Mouse (Mus musculus) CH12.LX (cell line): ENCODE results near the gene Cyb561. TPM values are rescaled to one million over a fixed set of nuclear protein-coding genes. Genes with fewer than 3 reads are reported as not detected.
A peak's percentile ranks its signal among the peaks of the same experiment; 100 is the strongest.

Experiments used
- DNase-seq: peaks from one replicate; pipeline ENCODE4 v3.0.0-alpha.2; 2013; ENCODE audit errors: extremely low read depth
- H3K27ac ChIP-seq: 2 replicates; pipeline ENCODE4 v1.5.1; 2012; ENCODE audit warnings: low read depth, mild to moderate bottlenecking, control low read depth, moderate library complexity; ENCODE audit not compliant: insufficient read depth
- H3K27me3 ChIP-seq: replicated peaks from 2 replicates; pipeline ENCODE3; 2012; ENCODE audit warnings: inconsistent platforms
- H3K36me3 ChIP-seq, 2 experiments: replicated peaks in 1 of 2; 2 replicates each; pipeline versions ENCODE3 to v1.6.1; 2012; ENCODE audit warnings: inconsistent platforms in 1 of 2, low read length in 1 of 2, mild to moderate bottlenecking in 1 of 2, mixed read lengths in 1 of 2, moderate library complexity in 1 of 2; ENCODE audit not compliant: control insufficient read depth in 1 of 2, insufficient read depth in 1 of 2
- H3K4me1 ChIP-seq, 2 experiments: 2 replicates each; pipeline ENCODE4 v1.6.1; 2012; ENCODE audit warnings: inconsistent platforms in 1 of 2, moderate library complexity in 1 of 2; ENCODE audit not compliant: insufficient read depth in 2 of 2, control insufficient read depth in 1 of 2
- H3K4me2 ChIP-seq: 2 replicates; pipeline ENCODE4 v1.6.1; 2012; ENCODE audit warnings: low read depth, mild to moderate bottlenecking, control low read depth; ENCODE audit not compliant: poor library complexity, insufficient read depth, severe bottlenecking
- H3K4me3 ChIP-seq, 3 experiments: fragments of 150-350 bp in 1 of 3; sonication (generic) in 1 of 3; replicated peaks in 1 of 3; 2 replicates each; pipeline versions ENCODE3 to v1.5.1; 2011 to 2012; ENCODE audit warnings: low read depth in 2 of 3, low read length in 2 of 3, mild to moderate bottlenecking in 2 of 3, moderate library complexity in 2 of 3, control low read depth in 1 of 3, improper control_type of control experiment in 1 of 3, inconsistent platforms in 1 of 3, mixed read lengths in 1 of 3; ENCODE audit not compliant: poor library complexity in 1 of 3
- H3K79me2 ChIP-seq: replicated peaks from 2 replicates; pipeline ENCODE4 v1.6.1; 2012; ENCODE audit warnings: mild to moderate bottlenecking, moderate library complexity; ENCODE audit not compliant: control insufficient read depth, poor library complexity, insufficient read depth, severe bottlenecking; ENCODE audit errors: extremely low read depth
- H3K9ac ChIP-seq: 2 replicates; pipeline ENCODE4 v1.6.1; 2012; ENCODE audit warnings: low read depth, mild to moderate bottlenecking, control low read depth, moderate library complexity; ENCODE audit not compliant: insufficient read depth
- H3K9me3 ChIP-seq: replicated peaks from 2 replicates; pipeline ENCODE3; 2012; ENCODE audit warnings: low read length, inconsistent platforms, mixed read lengths
- BHLHE40 ChIP-seq: IDR thresholded peaks from 2 replicates; pipeline ENCODE4 v1.6.1; 2011; ENCODE audit warnings: mild to moderate bottlenecking, low read depth, low read length, improper control_type of control experiment
- CHD1 ChIP-seq: IDR thresholded peaks from 2 replicates; pipeline ENCODE4 v1.6.1; 2012; ENCODE audit warnings: low read depth, low read length, improper control_type of control experiment, inconsistent platforms
- CHD2 ChIP-seq: IDR thresholded peaks from 2 replicates; pipeline ENCODE4 v1.6.1; 2011; ENCODE audit warnings: low read length, improper control_type of control experiment
- CTCF ChIP-seq, 2 experiments: IDR thresholded peaks in 1 of 2; conservative IDR thresholded peaks in 1 of 2; 2 replicates each; pipeline ENCODE4 v1.5.1; 2011 to 2012; ENCODE audit warnings: low read depth in 2 of 2, low read length in 2 of 2, improper control_type of control experiment in 1 of 2, inconsistent platforms in 1 of 2, mild to moderate bottlenecking in 1 of 2, moderate library complexity in 1 of 2
- E2F4 ChIP-seq: IDR thresholded peaks from 2 replicates; pipeline ENCODE4 v1.6.1; 2011; ENCODE audit warnings: low read depth, low read length, improper control_type of control experiment; ENCODE audit not compliant: insufficient replicate concordance
- ELF1 ChIP-seq: IDR thresholded peaks from 2 replicates; pipeline ENCODE4 v1.6.1; 2014; ENCODE audit warnings: low read depth, mild to moderate bottlenecking, inconsistent platforms, low read length, improper control_type of control experiment
- EP300 ChIP-seq: IDR thresholded peaks from 2 replicates; pipeline ENCODE4 v1.6.1; 2011; ENCODE audit warnings: low read length, improper control_type of control experiment
- IRF4 ChIP-seq: IDR thresholded peaks from 2 replicates; pipeline ENCODE4 v1.6.1; 2014; ENCODE audit warnings: low read depth, mild to moderate bottlenecking, inconsistent platforms, low read length, improper control_type of control experiment
- JUND ChIP-seq: conservative IDR thresholded peaks from 2 replicates; pipeline ENCODE4 v1.6.1; 2011; ENCODE audit warnings: low read depth, low read length, improper control_type of control experiment
- KAT2A ChIP-seq: IDR thresholded peaks from 2 replicates; pipeline ENCODE4 v1.6.1; 2012; ENCODE audit warnings: low read length, improper control_type of control experiment, inconsistent platforms; ENCODE audit not compliant: insufficient replicate concordance
- MAFK ChIP-seq: IDR thresholded peaks from 2 replicates; pipeline ENCODE4 v1.6.1; 2011; ENCODE audit warnings: low read length, improper control_type of control experiment; ENCODE audit not compliant: insufficient replicate concordance
- MAX ChIP-seq: IDR thresholded peaks from 2 replicates; pipeline ENCODE4 v1.6.1; 2011; ENCODE audit warnings: low read length, improper control_type of control experiment
- MYC ChIP-seq: IDR thresholded peaks from 2 replicates; pipeline ENCODE4 v1.6.1; 2011; ENCODE audit warnings: low read depth, mild to moderate bottlenecking, improper control_type of control experiment, low read length
- NRF1 ChIP-seq: IDR thresholded peaks from 2 replicates; pipeline ENCODE4 v1.6.1; 2014; ENCODE audit warnings: low read depth, mild to moderate bottlenecking, inconsistent platforms, low read length, improper control_type of control experiment, moderate library complexity
- POLR2A ChIP-seq: IDR thresholded peaks from 2 replicates; pipeline ENCODE4 v1.6.1; 2011; ENCODE audit warnings: low read depth, mild to moderate bottlenecking, improper control_type of control experiment, low read length
- RAD21 ChIP-seq: IDR thresholded peaks from 2 replicates; pipeline ENCODE4 v1.6.1; 2011; ENCODE audit warnings: low read depth, mild to moderate bottlenecking, low read length, improper control_type of control experiment, moderate library complexity
- SIN3A ChIP-seq: IDR thresholded peaks from 2 replicates; pipeline ENCODE4 v1.6.1; 2012; ENCODE audit warnings: low read length, improper control_type of control experiment, inconsistent platforms
- SMC3 ChIP-seq: IDR thresholded peaks from 2 replicates; pipeline ENCODE4 v1.6.1; 2011; ENCODE audit warnings: low read depth, low read length, improper control_type of control experiment
- TCF12 ChIP-seq: IDR thresholded peaks from 2 replicates; pipeline ENCODE4 v1.6.1; 2014; ENCODE audit warnings: low read depth, mild to moderate bottlenecking, inconsistent platforms, low read length, improper control_type of control experiment
- UBTF ChIP-seq: IDR thresholded peaks from 2 replicates; pipeline ENCODE4 v1.6.1; 2012; ENCODE audit warnings: low read depth, mild to moderate bottlenecking, inconsistent platforms, low read length, improper control_type of control experiment, moderate library complexity
- USF1 ChIP-seq: IDR thresholded peaks from 2 replicates; pipeline ENCODE4 v1.6.1; 2014; ENCODE audit warnings: low read depth, mild to moderate bottlenecking, inconsistent platforms, low read length, improper control_type of control experiment
- ZC3H11A ChIP-seq: IDR thresholded peaks from 2 replicates; pipeline ENCODE4 v1.6.1; 2012; ENCODE audit warnings: low read depth, mild to moderate bottlenecking, inconsistent platforms, low read length, improper control_type of control experiment
- ZKSCAN1 ChIP-seq: IDR thresholded peaks from 2 replicates; pipeline ENCODE4 v1.6.1; 2012; ENCODE audit warnings: low read depth, inconsistent platforms, low read length, improper control_type of control experiment, borderline replicate concordance
- ZMIZ1 ChIP-seq: IDR thresholded peaks from 2 replicates; pipeline ENCODE4 v1.6.1; 2012; ENCODE audit warnings: low read depth, mild to moderate bottlenecking, inconsistent platforms, low read length, improper control_type of control experiment
- dilution Hi-C: fragments of 300-500 bp; cut with MboI; formaldehyde crosslinking; loops from 2 replicates; pipeline ENCODE4 v1.14.3; 2020; ENCODE audit warnings: low sequenced_read_pairs; ENCODE audit not compliant: extremely low pct_unique_long_range_greater_than_20kb, extremely low pct_ligation_motif_present
- in situ Hi-C: fragments of 300-500 bp; cut with MboI; formaldehyde crosslinking; loops from 3 replicates; pipeline ENCODE4 v1.14.3; 2019; ENCODE audit warnings: low sequenced_read_pairs, low pct_ligation_motif_present, low pct_unique_long_range_greater_than_20kb, mixed read lengths
- polyA plus RNA-seq: library from polyadenylated mRNA; unstranded; fragments of >175 nt; gene quantifications from 2 replicates; pipeline ENCODE4 v1.2.1, GENCODE M21; 2012; ENCODE audit warnings: low read depth; ENCODE audit not compliant: insufficient read length
- total RNA-seq, 2 experiments: library from RNA; depleted of rRNA; stranded (reverse); fragments of 300-350 nt in 1 of 2; fragments of >200 nt in 1 of 2; gene quantifications; 2 replicates each; pipeline ENCODE4 v1.2.3; 2012 to 2014

Cyb561 gene
- total and polyA plus RNA-seq, 3 experiments = 0.20 to 3.9 (median 0.51) TPM

DNA sequence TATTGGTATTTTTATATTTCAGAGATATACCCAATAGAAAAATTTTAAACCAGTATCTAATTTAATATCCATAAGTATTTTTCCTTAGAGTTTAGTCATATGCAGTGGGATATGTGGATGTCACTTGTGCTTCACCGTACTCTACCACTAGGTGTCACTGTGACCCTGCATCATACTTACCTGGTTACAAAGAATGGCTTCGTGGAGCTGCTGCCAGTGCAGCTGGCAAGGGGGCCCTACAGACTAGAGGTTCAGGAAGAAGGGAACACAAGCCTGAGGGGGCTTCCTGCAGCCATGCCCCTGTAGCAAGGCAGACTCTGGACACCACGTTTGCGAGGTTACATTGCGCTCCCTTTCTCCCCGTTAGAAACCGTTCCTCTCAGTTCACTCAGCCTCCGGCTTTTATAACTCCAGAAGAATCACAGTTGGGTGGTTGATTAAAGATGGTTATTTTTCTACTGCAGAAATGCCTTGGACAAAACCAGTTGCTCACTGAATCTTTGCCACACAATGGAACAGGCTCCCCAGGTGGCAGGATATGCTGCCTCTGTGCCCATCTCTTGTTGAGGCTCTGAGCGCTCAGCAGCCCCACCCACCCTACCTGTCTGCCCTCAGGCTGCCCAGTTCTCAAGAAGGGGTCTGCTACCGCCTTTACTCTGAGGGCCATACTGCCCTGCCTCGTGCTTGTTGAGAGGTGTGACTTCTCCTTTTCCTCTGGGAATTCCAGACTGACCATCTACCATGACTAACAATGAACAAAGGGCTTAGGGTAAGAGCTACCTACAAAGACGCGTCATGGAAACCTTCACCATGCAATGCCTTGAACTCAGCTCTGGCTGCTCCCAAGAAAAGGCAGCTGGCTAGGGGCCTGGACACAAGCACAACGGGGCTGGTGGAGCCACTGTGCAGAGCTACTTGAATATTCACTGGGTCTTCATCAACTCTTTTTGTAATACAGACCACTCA, 25.8 kb downstream of the Cyb561 start:
- peak; percentile 77 for DNase-seq
- H3K4me3 ChIP-seq = no peak overlapping the region
- peaks cover 8% of the 10 kb centered on the region for H3K27me3 ChIP-seq
- no peak overlapping the region for H3K4me2 ChIP-seq
- dilution Hi-C loops = loop anchor here (25.0 kb wide), 1 partner anchor 135 kb away; the partner anchor contains the start of gene Taco1
- no peak overlapping the region for H3K27ac ChIP-seq
- H3K4me1 ChIP-seq = no peaks in the 10 kb centered on the region
- H3K79me2 ChIP-seq = no peaks in the 10 kb centered on the region
- no peak for TF ChIP-seq CHD2
- peak; percentile 45; the same call in 1 of the 2 replicates for TF ChIP-seq TCF12
- 0 out of 2 replicates have a peak, but pooled peaks have one; percentile 12 for TF ChIP-seq SIN3A
- TF ChIP-seq NRF1 = 0 out of 2 replicates have a peak, but pooled peaks have one; percentile 19
- TF ChIP-seq IRF4 = 0 out of 2 replicates have a peak, but pooled peaks have one; percentile 6
- TF ChIP-seq KAT2A = no peak
- TF ChIP-seq MAFK = no peak
- no peak for TF ChIP-seq E2F4
- peak; percentile 75 for TF ChIP-seq ZC3H11A
- peak; percentile 93 to 98 for TF ChIP-seq CTCF (conservative IDR thresholded peaks at IDR 0.05 in 1 of 2, IDR thresholded peaks at IDR 0.05 in 1 of 2; ENCODE audit: low read depth in 2 of 2, low read length in 2 of 2)
- TF ChIP-seq EP300 = no peak
- TF ChIP-seq ZMIZ1 = no peak
- TF ChIP-seq SMC3 = peak; percentile 93
- TF ChIP-seq UBTF = no peak
- TF ChIP-seq MAX = no peak
- no peak for TF ChIP-seq USF1
- TF ChIP-seq ZKSCAN1 = no peak
- peak; percentile 99 for TF ChIP-seq RAD21
- no peak for TF ChIP-seq POLR2A
- no peak for TF ChIP-seq ELF1
- TF ChIP-seq CHD1 = no peak
- peak; percentile 39; the same call in 1 of the 2 replicates for TF ChIP-seq JUND
- peak; percentile 59; the same call in 1 of the 2 replicates for TF ChIP-seq MYC
- no peak for TF ChIP-seq BHLHE40
- TF ChIP-seq, all 38 proteins: peak for 10
- in situ Hi-C loops = no loop called here
- Histone ChIP-seq H3K9me3 (no peaks in the 10 kb centered on the region), H3K36me3 (peaks cover 0 to 14% of the 10 kb centered on the region in 2 experiments), H3K9ac (no peak overlapping the region)
